Mouse (Mus musculus): ENCODE results near the gene AI481877. TPM values are rescaled to one million over a fixed set of nuclear protein-coding genes. Genes with fewer than 3 reads are reported as not detected.
A peak's percentile ranks its signal among the peaks of the same experiment; 100 is the strongest.
"Not testable (repeated sequence)": the region's sequence is repeated elsewhere in the genome, so short reads cannot be mapped to it uniquely, and the experiment has no call there.

The AI481877 gene
- not detected for total RNA-seq (2021)
- long read RNA-seq, experiment 1, partial matches to known transcripts = 0 of 1 reads
- long read RNA-seq, experiment 1, other reads (novel, unspliced or antisense) = 1 of 1 reads
- long read RNA-seq, experiment 2, partial matches to known transcripts = 0 of 3 reads
- long read RNA-seq, experiment 2, other reads (novel, unspliced or antisense) = 3 of 3 reads

DNA sequence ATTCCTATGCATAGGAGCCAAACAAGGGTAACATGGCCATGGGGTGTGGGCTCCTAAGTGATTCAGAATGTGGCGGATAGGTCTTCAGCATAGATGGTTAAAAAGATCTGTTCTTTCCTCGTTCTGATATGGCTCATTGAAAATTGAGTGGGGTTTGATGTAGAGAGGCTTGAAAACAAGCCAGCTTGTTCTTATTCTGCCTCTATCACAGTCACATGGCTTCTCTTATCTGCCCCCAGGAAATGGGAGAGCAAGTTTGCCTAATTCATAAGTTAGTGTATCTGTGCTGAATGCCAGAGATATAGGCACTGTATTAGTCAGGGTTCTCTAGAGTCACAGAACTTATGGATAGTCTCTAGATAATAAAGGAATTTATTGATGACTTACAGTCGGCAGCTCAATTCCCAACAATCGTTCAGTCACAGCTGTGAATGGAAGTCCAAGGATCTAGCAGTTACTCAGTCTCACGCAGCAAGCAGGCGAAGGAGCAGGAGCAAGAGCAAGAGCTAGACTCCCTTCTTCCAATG is at the start of gene AI481877:
Gene AI481877 (minus strand): TSS at position 477 of the 527 bp plus-strand sequence.
- DNase-seq (ENCODE audit: low spot score in 2 of 2) = not testable (repeated sequence)

DNA sequence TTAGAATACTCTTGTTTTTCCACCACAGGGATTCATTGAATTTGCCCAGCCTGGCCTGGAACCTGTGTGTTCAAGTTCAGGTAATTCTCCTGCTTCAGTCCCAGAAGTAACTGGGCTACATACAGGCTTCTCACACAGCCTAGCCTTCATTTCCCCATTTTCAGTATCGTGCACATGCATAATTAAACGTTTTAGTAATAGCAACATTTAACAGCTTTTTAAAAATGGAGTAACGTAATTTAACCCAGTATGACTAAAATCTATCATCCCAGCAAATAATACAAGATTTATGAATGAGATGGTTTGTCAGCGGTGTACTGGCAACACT is 49.7 kb upstream of the AI481877 start:
- DNase-seq (ENCODE audit: low spot score in 2 of 2) = no peak

DNA sequence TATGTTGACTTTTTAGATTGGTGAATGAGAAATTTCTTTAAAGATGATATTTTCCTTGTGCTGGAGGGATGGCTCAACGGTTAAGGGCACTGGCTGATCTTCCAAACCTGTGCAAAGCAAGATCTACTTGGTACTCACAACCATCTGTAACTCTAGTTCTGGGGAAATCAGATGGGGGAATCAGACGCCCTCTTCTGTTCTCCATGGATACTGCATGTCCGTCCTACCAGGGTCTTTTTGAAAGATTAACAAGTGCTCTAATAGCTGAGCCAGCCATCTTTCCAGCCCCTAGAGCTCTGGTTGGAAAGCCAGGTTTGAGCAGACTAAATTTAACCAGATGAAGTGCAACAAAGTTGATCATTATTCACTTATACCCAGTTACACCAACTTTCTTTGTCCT is 48.5 kb upstream of the AI481877 start:
- DNase-seq (ENCODE audit: low spot score in 2 of 2) = peak; percentile 24 to 58

DNA sequence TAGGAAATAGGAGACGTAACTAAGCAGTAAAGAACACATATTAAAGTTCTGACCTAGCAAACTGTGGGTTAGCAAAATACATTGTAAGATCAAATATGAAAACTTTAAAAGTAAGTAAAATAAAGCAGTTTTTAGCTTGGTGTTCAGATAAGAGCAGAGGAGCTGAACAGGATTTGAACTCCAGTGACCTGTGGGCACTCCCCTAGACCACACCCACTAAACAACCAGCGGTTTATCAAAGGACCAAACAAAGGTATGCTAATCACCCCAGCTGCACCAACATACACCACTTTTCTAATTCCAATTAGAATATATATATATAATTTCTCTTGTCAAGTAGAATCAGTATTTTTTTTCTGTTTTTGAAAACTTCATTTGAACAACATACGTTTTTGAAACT is 46.9 kb upstream of the AI481877 start:
- no peak for DNase-seq (ENCODE audit: low spot score in 2 of 2)

GRCm38 (mm10) chr4:59181320-59182271 is 42.8 kb upstream of the AI481877 start:
- no peak for DNase-seq (ENCODE audit: low spot score in 2 of 2)

DNA sequence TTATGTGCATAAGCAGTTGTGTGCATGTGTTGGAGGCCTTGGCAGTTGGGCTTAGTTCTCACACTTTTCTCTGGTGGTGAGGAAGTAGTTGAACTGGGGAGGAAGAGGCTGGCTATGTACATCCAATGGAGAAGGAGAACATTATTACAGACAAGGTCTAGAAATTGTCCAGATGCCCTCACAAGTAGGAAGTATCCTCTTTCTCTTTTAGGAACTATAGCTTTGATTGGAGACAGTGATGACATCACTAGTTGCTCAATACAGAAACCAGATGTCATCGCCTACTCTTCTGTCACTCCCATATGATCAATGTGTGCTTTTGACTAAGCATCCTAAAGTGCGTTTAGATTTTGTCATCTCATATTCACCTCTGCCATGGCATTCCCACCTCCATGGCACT is 38.8 kb upstream of the AI481877 start:
- DNase-seq (ENCODE audit: low spot score in 2 of 2) = no peak

DNA sequence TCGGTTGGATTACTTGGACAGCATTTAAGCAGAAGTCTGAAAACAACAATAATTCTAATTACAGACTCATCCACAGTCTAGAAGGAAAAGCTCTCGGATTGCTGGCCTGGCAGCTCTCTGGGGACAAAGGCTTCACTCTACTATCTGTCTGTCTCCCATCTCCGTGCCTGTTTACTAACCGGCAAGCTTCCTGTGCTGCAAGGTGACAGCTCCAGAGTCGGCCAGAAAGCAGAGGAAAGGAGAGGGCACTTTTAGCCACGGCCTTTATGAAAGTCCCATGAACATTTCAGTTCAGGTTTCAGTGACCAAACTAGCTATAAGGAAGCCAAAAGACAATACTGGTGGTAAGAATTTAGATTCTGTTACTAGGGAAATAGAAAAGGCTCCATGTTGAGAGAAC is 37.1 kb upstream of the AI481877 start:
- no peak for DNase-seq (ENCODE audit: low spot score in 2 of 2)

GRCm38 (mm10) chr4:59175003-59175402 is 36.2 kb upstream of the AI481877 start:
- DNase-seq (ENCODE audit: low spot score in 2 of 2) = no peak

- no peak for DNase-seq (ENCODE audit: low spot score in 2 of 2)
These were observed 34.6 kb upstream of the AI481877 start for GRCm38 (mm10) chr4:59173181-59173922.

DNA sequence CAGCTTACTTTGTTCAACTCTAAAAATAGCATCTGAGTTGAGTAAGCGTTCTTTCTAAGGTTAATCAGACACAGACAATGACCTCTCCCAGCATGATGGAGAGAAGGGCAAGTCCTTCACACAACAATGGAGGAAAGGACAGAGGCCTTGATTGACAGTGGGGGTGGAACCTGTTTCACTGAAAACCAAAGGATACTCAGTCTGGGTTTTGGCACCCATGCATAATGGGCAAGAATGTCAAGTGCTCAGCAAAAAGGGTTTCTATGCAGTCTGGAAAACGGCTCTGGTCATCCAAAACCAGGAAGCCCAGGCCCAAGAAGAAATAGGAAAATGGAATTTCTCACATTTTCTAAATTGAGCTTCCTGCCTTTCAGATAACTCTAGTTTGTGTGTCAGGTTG is 33.8 kb upstream of the AI481877 start:
- no peak for DNase-seq (ENCODE audit: low spot score in 2 of 2)

GRCm38 (mm10) chr4:59169981-59170380 is 31.2 kb upstream of the AI481877 start:
- DNase-seq (ENCODE audit: low spot score in 2 of 2) = no peak

DNA sequence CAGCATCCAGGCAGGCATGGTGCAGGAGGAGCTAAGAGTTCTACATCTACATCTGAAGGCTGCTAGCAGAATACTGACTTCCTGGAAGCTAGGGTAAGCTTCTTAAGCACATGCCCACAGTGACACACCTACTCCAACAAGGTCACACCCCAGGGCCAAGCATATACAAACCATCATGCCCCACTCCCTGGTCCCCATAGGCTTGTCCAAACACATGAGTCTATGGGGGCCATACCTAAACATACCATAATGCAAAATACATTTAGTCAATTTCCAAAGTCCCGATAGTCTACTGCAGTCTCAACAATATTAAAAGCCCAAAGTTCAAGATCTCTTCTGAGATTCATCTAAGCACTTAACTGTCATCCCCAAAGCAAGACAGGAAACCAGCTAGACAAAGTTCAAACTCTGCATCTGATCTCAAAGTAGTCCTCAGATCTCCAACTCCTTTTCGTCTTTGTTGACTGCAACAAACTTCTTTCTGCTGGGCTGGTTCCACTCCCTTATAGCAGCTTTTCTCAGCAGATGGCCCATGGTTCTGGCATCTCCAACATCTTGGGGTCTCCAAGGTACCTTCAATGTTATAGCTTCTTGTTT is 28.6 kb upstream of the AI481877 start:
- DNase-seq (ENCODE audit: low spot score in 2 of 2) = no peak

GRCm38 (mm10) chr4:59164034-59164433 is 25.3 kb upstream of the AI481877 start:
- DNase-seq (ENCODE audit: low spot score in 2 of 2) = no peak

- no peak for DNase-seq (ENCODE audit: low spot score in 2 of 2)
These were observed 22.3 kb upstream of the AI481877 start for GRCm38 (mm10) chr4:59160959-59161670.

- DNase-seq (ENCODE audit: low spot score in 2 of 2) = no peak
These were observed 21.5 kb upstream of the AI481877 start for GRCm38 (mm10) chr4:59160289-59160688.

DNA sequence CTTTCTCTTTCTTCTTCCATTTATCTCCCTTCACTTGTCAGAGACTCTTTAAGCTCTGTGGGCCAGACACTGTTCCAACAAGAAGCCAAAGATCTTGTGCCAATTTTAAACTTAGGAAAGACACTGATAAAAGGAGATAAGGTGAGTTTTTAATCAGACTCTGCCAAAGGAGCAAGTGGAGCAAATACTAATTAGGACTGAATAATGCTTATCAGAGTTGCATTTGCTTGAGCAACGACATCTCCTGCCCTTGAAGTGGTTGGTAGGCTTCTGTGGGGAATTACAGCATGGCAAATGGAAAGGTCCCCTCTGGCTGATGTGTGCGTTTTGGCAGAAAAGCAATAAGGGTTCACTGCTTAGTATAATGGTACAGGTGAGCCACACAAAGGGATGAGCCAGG is 18.9 kb upstream of the AI481877 start:
- DNase-seq (ENCODE audit: low spot score in 2 of 2) = no peak

- DNase-seq (ENCODE audit: low spot score in 2 of 2) = no peak
These were observed 18.3 kb upstream of the AI481877 start for GRCm38 (mm10) chr4:59156897-59157592.

GRCm38 (mm10) chr4:59151953-59152352 is 13.2 kb upstream of the AI481877 start:
- no peak for DNase-seq (ENCODE audit: low spot score in 2 of 2)

- DNase-seq (ENCODE audit: low spot score in 2 of 2) = no peak
These were observed 12.1 kb upstream of the AI481877 start for GRCm38 (mm10) chr4:59150907-59151306.

DNA sequence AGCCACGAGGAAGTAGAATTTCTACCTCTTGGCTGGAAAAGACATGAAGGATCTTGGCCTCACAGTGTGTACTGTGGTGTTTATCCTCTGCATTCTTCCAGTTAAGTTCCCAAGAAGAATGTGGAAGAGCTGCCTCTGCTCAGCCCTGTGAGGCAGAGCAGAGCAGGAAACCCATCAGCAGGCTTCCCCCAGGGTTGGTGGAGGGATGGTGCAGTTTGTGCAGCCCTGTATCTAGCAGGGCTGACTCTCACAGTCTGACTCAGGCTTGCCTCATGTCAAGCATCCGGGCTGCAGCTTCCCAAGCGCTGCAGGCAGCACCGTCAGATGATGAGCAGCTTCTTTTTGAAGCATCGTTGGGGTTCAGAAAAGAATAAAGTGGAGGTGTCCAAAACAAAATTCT is 10.3 kb upstream of the AI481877 start:
- DNase-seq (ENCODE audit: low spot score in 2 of 2) = no peak

Data from layer of hippocampus, postnatal 14 days (tissue).